Mouse (Mus musculus): ENCODE data around the gene Mau2. TPM values are rescaled to one million over a fixed set of nuclear protein-coding genes. Genes with fewer than 3 reads are reported as not detected.
"Not testable (repeated sequence)": the region's sequence is repeated elsewhere in the genome, so short reads cannot be mapped to it uniquely, and the experiment has no call there.

Mau2 gene
- polyA plus RNA-seq, 1 experiment from 2014 or later = 77.9 TPM

GRCm38 (mm10) chr8:70037994-70038393 is 4.5 kb downstream of the Mau2 start:
- no peak overlapping the region for H3K4me3 ChIP-seq (ENCODE audit: low read depth, low read length)
- ATAC-seq (ENCODE audit: low read depth) = no peak
- 83% methylated on average over 1 of the region's 1 CpGs for WGBS
- no peak overlapping the region for H3K4me2 ChIP-seq (ENCODE audit: low read depth, low read length)
- no peaks in the 10 kb centered on the region for H3K9me3 ChIP-seq (ENCODE audit: control insufficient read depth, low read length)
- no peaks in the 10 kb centered on the region for H3K36me3 ChIP-seq (ENCODE audit: control insufficient read depth, insufficient read depth, low read length)
- no peak overlapping the region for H3K9ac ChIP-seq (replicated peaks; ENCODE audit: low read depth, low read length)
- H3K27ac ChIP-seq (ENCODE audit: low read depth, low read length) = no peak overlapping the region
- no peaks in the 10 kb centered on the region; the same call in 1 of the 2 replicates for H3K27me3 ChIP-seq (ENCODE audit: control insufficient read depth, insufficient read depth, low read length)
- H3K4me1 ChIP-seq (ENCODE audit: control insufficient read depth, insufficient read depth, low read length) = peaks cover 13% of the 10 kb centered on the region

- no peak overlapping the region for H3K4me2 ChIP-seq (ENCODE audit: low read depth, low read length)
- no peak overlapping the region for H3K27ac ChIP-seq (ENCODE audit: low read depth, low read length)
- ATAC-seq (ENCODE audit: low read depth) = no peak
- H3K4me3 ChIP-seq (ENCODE audit: low read depth, low read length) = no peak overlapping the region
- H3K9me3 ChIP-seq (ENCODE audit: control insufficient read depth, low read length) = no peaks in the 10 kb centered on the region
- no peaks in the 10 kb centered on the region for H3K4me1 ChIP-seq (ENCODE audit: control insufficient read depth, insufficient read depth, low read length)
- peaks cover 58% of the 10 kb centered on the region for H3K36me3 ChIP-seq (ENCODE audit: control insufficient read depth, insufficient read depth, low read length)
- no peaks in the 10 kb centered on the region for H3K27me3 ChIP-seq (ENCODE audit: control insufficient read depth, insufficient read depth, low read length)
- 97% methylated on average over 1 of the region's 1 CpGs for WGBS
- no peak overlapping the region for H3K9ac ChIP-seq (replicated peaks; ENCODE audit: low read depth, low read length)
These were observed 12.3 kb downstream of the Mau2 start for GRCm38 (mm10) chr8:70030255-70030654.

- H3K4me1 ChIP-seq (ENCODE audit: control insufficient read depth, insufficient read depth, low read length) = no peaks in the 10 kb centered on the region
- 100% methylated on average over 2 of the region's 2 CpGs for WGBS
- peaks cover 93% of the 10 kb centered on the region for H3K36me3 ChIP-seq (ENCODE audit: control insufficient read depth, insufficient read depth, low read length)
These were observed 16.4 kb downstream of the Mau2 start for GRCm38 (mm10) chr8:70026151-70026550.

GRCm38 (mm10) chr8:70023596-70023995 is 18.9 kb downstream of the Mau2 start:
- no peak for ATAC-seq (ENCODE audit: low read depth)
- H3K27me3 ChIP-seq (ENCODE audit: control insufficient read depth, insufficient read depth, low read length) = no peaks in the 10 kb centered on the region
- peaks cover 93% of the 10 kb centered on the region for H3K36me3 ChIP-seq (ENCODE audit: control insufficient read depth, insufficient read depth, low read length)
- no peak overlapping the region for H3K4me3 ChIP-seq (ENCODE audit: low read depth, low read length)
- no peak overlapping the region for H3K9ac ChIP-seq (replicated peaks; ENCODE audit: low read depth, low read length)
- H3K9me3 ChIP-seq (ENCODE audit: control insufficient read depth, low read length) = no peaks in the 10 kb centered on the region
- 75% methylated on average over 8 of the region's 8 CpGs for WGBS
- no peaks in the 10 kb centered on the region for H3K4me1 ChIP-seq (ENCODE audit: control insufficient read depth, insufficient read depth, low read length)
- H3K4me2 ChIP-seq (ENCODE audit: low read depth, low read length) = no peak overlapping the region
- H3K27ac ChIP-seq (ENCODE audit: low read depth, low read length) = no peak overlapping the region

More at GRCm38 (mm10) chr8:70026151-70026550, 16.4 kb downstream of the Mau2 start:
- no peak overlapping the region for H3K4me2 ChIP-seq (ENCODE audit: low read depth, low read length)
- H3K9ac ChIP-seq (replicated peaks; ENCODE audit: low read depth, low read length) = no peak overlapping the region
- no peaks in the 10 kb centered on the region for H3K9me3 ChIP-seq (ENCODE audit: control insufficient read depth, low read length)
- no peak overlapping the region for H3K27ac ChIP-seq (ENCODE audit: low read depth, low read length)
- H3K27me3 ChIP-seq (ENCODE audit: control insufficient read depth, insufficient read depth, low read length) = no peaks in the 10 kb centered on the region
- no peak for ATAC-seq (ENCODE audit: low read depth)
- H3K4me3 ChIP-seq (ENCODE audit: low read depth, low read length) = no peak overlapping the region

GRCm38 (mm10) chr8:70015017-70015416 is 27.5 kb downstream of the Mau2 start:
- no peak overlapping the region for H3K9ac ChIP-seq (replicated peaks; ENCODE audit: low read depth, low read length)
- H3K27me3 ChIP-seq (ENCODE audit: control insufficient read depth, insufficient read depth, low read length) = no peaks in the 10 kb centered on the region
- H3K4me3 ChIP-seq (ENCODE audit: low read depth, low read length) = no peak overlapping the region
- 0 out of 2 replicates have a peak, but pooled peaks have one; percentile 7 for ATAC-seq (ENCODE audit: low read depth)
- H3K9me3 ChIP-seq (ENCODE audit: control insufficient read depth, low read length) = no peaks in the 10 kb centered on the region
- H3K27ac ChIP-seq (ENCODE audit: low read depth, low read length) = no peak overlapping the region
- no peak overlapping the region for H3K4me2 ChIP-seq (ENCODE audit: low read depth, low read length)
- peaks cover 31% of the 10 kb centered on the region for H3K36me3 ChIP-seq (ENCODE audit: control insufficient read depth, insufficient read depth, low read length)
- no peaks in the 10 kb centered on the region for H3K4me1 ChIP-seq (ENCODE audit: control insufficient read depth, insufficient read depth, low read length)
- WGBS = 74% methylated on average over 1 of the region's 1 CpGs

- H3K27ac ChIP-seq (ENCODE audit: low read depth, low read length) = no peak overlapping the region
- ATAC-seq (ENCODE audit: low read depth) = peak; percentile 35; the same call in 1 of the 2 replicates
- 90% methylated on average over 1 of the region's 1 CpGs for WGBS
- H3K4me2 ChIP-seq (ENCODE audit: low read depth, low read length) = no peak overlapping the region
- H3K9me3 ChIP-seq (ENCODE audit: control insufficient read depth, low read length) = no peaks in the 10 kb centered on the region
- peaks cover 12% of the 10 kb centered on the region; the same call in 1 of the 2 replicates for H3K36me3 ChIP-seq (ENCODE audit: control insufficient read depth, insufficient read depth, low read length)
- H3K4me1 ChIP-seq (ENCODE audit: control insufficient read depth, insufficient read depth, low read length) = no peaks in the 10 kb centered on the region
- H3K4me3 ChIP-seq (ENCODE audit: low read depth, low read length) = no peak overlapping the region
- no peak overlapping the region for H3K9ac ChIP-seq (replicated peaks; ENCODE audit: low read depth, low read length)
- no peaks in the 10 kb centered on the region for H3K27me3 ChIP-seq (ENCODE audit: control insufficient read depth, insufficient read depth, low read length)
These were observed 29.8 kb downstream of the Mau2 start for GRCm38 (mm10) chr8:70012763-70013162.

GRCm38 (mm10) chr8:70012350-70012749 is 30.2 kb downstream of the Mau2 start:
- Histone ChIP-seq H3K4me1 (ENCODE audit: control insufficient read depth, insufficient read depth, low read length) (no peaks in the 10 kb centered on the region), H3K27me3 (ENCODE audit: control insufficient read depth, insufficient read depth, low read length) (no peaks in the 10 kb centered on the region), H3K4me3 (ENCODE audit: low read depth, low read length) (no peak overlapping the region), H3K9ac (replicated peaks; ENCODE audit: low read depth, low read length) (no peak overlapping the region), H3K9me3 (ENCODE audit: control insufficient read depth, low read length) (no peaks in the 10 kb centered on the region), H3K4me2 (ENCODE audit: low read depth, low read length) (no peak overlapping the region), H3K27ac (ENCODE audit: low read depth, low read length) (no peak overlapping the region), H3K36me3 (ENCODE audit: control insufficient read depth, insufficient read depth, low read length) (peaks cover 8% of the 10 kb centered on the region; the same call in 1 of the 2 replicates)
- ATAC-seq (ENCODE audit: low read depth) = no peak
- 83% methylated on average over 3 of the region's 3 CpGs for WGBS

- H3K4me2 ChIP-seq (ENCODE audit: low read depth, low read length); H3K27me3 ChIP-seq (ENCODE audit: control insufficient read depth, insufficient read depth, low read length); H3K9ac ChIP-seq (replicated peaks; ENCODE audit: low read depth, low read length); H3K27ac ChIP-seq (ENCODE audit: low read depth, low read length); ATAC-seq (ENCODE audit: low read depth); H3K4me1 ChIP-seq (ENCODE audit: control insufficient read depth, insufficient read depth, low read length); H3K9me3 ChIP-seq (ENCODE audit: control insufficient read depth, low read length); H3K4me3 ChIP-seq (ENCODE audit: low read depth, low read length); H3K36me3 ChIP-seq (ENCODE audit: control insufficient read depth, insufficient read depth, low read length): not testable (repeated sequence)
- WGBS = 91% methylated on average over 14 of the region's 14 CpGs
These were observed 31.7 kb downstream of the Mau2 start for GRCm38 (mm10) chr8:70010796-70011195.

GRCm38 (mm10) chr8:70005178-70005577 is 37.4 kb downstream of the Mau2 start:
- no peak overlapping the region for H3K4me3 ChIP-seq (ENCODE audit: low read depth, low read length)
- H3K9me3 ChIP-seq (ENCODE audit: control insufficient read depth, low read length) = no peaks in the 10 kb centered on the region
- H3K4me1 ChIP-seq (ENCODE audit: control insufficient read depth, insufficient read depth, low read length) = no peaks in the 10 kb centered on the region
- no peak for ATAC-seq (ENCODE audit: low read depth)
- H3K4me2 ChIP-seq (ENCODE audit: low read depth, low read length) = no peak overlapping the region
- WGBS = 47% methylated on average over 2 of the region's 2 CpGs
- H3K27me3 ChIP-seq (ENCODE audit: control insufficient read depth, insufficient read depth, low read length) = no peaks in the 10 kb centered on the region
- no peaks in the 10 kb centered on the region for H3K36me3 ChIP-seq (ENCODE audit: control insufficient read depth, insufficient read depth, low read length)
- H3K27ac ChIP-seq (ENCODE audit: low read depth, low read length) = no peak overlapping the region
- no peak overlapping the region for H3K9ac ChIP-seq (replicated peaks; ENCODE audit: low read depth, low read length)
